Mouse (Mus musculus) embryonic facial prominence, embryonic 14.5 days (tissue): ENCODE data around the gene Exoc3l. TPM values are rescaled to one million over a fixed set of nuclear protein-coding genes. Genes with fewer than 3 reads are reported as not detected.

Experiments used
- ATAC-seq: fragments of 200-750 bp; cut with Nextera tagmentation; 2 replicates; pipeline ENCODE4 v1.8.0; 2017; ENCODE audit warnings: low read depth, moderate number of reproducible peaks, moderate TSS enrichment
- DNase-seq: peaks from one replicate; pipeline ENCODE4 v3.0.0-alpha.2; 2015; ENCODE audit warnings: low spot score
- H3K27ac ChIP-seq: fragments of 300-500 bp; sonication (generic); replicated peaks from 2 replicates; pipeline ENCODE4 v1.5.1; 2014; ENCODE audit warnings: low read depth, mild to moderate bottlenecking, low read length, moderate library complexity
- H3K27me3 ChIP-seq: fragments of 300-500 bp; sonication (generic); replicated peaks from 2 replicates; pipeline ENCODE4 v1.6.1; 2014; ENCODE audit warnings: low read length; ENCODE audit not compliant: control insufficient read depth, insufficient read depth
- H3K36me3 ChIP-seq: fragments of 300-500 bp; sonication (generic); 2 replicates; pipeline ENCODE4 v1.6.1; 2014; ENCODE audit warnings: low read length, mixed read lengths; ENCODE audit not compliant: control insufficient read depth, insufficient read depth
- H3K4me1 ChIP-seq: fragments of 300-500 bp; sonication (generic); 2 replicates; pipeline ENCODE4 v1.6.1; 2014; ENCODE audit warnings: antibody characterized with exemption, low read length; ENCODE audit not compliant: control insufficient read depth, insufficient read depth
- H3K4me2 ChIP-seq: fragments of 300-500 bp; sonication (generic); 2 replicates; pipeline ENCODE4 v1.6.1; 2014; ENCODE audit warnings: low read depth, mild to moderate bottlenecking, low read length, moderate library complexity, mixed read lengths
- H3K4me3 ChIP-seq: fragments of 300-500 bp; sonication (generic); 2 replicates; pipeline ENCODE4 v1.5.1; 2014; ENCODE audit warnings: low read depth, mild to moderate bottlenecking, low read length
- H3K9ac ChIP-seq: fragments of 300-500 bp; sonication (generic); 2 replicates; pipeline ENCODE4 v1.6.1; 2014; ENCODE audit warnings: low read depth, mild to moderate bottlenecking, low read length, moderate library complexity, mixed read lengths
- H3K9me3 ChIP-seq: fragments of 300-500 bp; sonication (generic); 2 replicates; pipeline ENCODE4 v1.6.1; 2016; ENCODE audit warnings: low read length; ENCODE audit not compliant: control insufficient read depth
- WGBS: fragments of 180-500 bp; shearing (Covaris S2); extraction: QIAGEN DNeasy Blood & Tissue Kit; methylation state at CpG from one replicate; pipeline ENCODE4 v1.1.7; 2014; 5-methylcytosine and 5-hydroxymethylcytosine counted together
- microRNA counts: library from miRNA; unstranded; fragments of <30 nt; microRNA quantifications from one replicate; lab custom pipeline; 2017
- microRNA-seq: library from miRNA; unstranded; fragments of <30 nt; microRNA quantifications from one replicate; pipeline ENCODE4, GENCODE M21; 2016; ENCODE audit warnings: borderline number of aligned reads
- polyA plus RNA-seq: library from polyadenylated mRNA; unstranded; fragments of >200 nt; fragmentation: Nextera tagmentation; extraction: Ambion mirVana; gene quantifications from 2 replicates; pipeline ENCODE4 v1.2.1, GENCODE M21; 2014

The Exoc3l gene
- polyA plus RNA-seq, 1 experiment from 2014 or later: 7.7 TPM

GRCm38 (mm10) chr8:105254152-105254965 lies 41.5 kb downstream of the Exoc3l start:
- DNase-seq: peak; percentile 94
- Histone ChIP-seq H3K4me1 (peaks cover 13% of the 10 kb centered on the region), H3K4me2 (peak overlapping the region; percentile 92), H3K27ac (peak overlapping the region; percentile 93), H3K27me3 (peaks cover 29% of the 10 kb centered on the region), H3K4me3 (peak overlapping the region; percentile 64), H3K36me3 (peaks cover 42% of the 10 kb centered on the region), H3K9me3 (no peaks in the 10 kb centered on the region), H3K9ac (peak overlapping the region; percentile 79)
- peak; percentile 89 for ATAC-seq
- 0% methylated on average over 30 of the region's 74 CpGs for WGBS

- H3K4me2 ChIP-seq: peak overlapping the region; percentile 92
- H3K27me3 ChIP-seq: peaks cover 23% of the 10 kb centered on the region
- ATAC-seq: no peak
- no peak for DNase-seq
- H3K36me3 ChIP-seq: peaks cover 46% of the 10 kb centered on the region
- no peak overlapping the region for H3K27ac ChIP-seq
- H3K4me3 ChIP-seq: peak overlapping the region; percentile 64
- WGBS: 39% methylated on average over 20 of the region's 20 CpGs
- peaks cover 10% of the 10 kb centered on the region; the same call in 1 of the 2 replicates for H3K4me1 ChIP-seq
- no peaks in the 10 kb centered on the region for H3K9me3 ChIP-seq
- H3K9ac ChIP-seq: peak overlapping the region; percentile 53
Measured at GRCm38 (mm10) chr8:105253766-105254151, 42.1 kb downstream of the Exoc3l start.

DNA sequence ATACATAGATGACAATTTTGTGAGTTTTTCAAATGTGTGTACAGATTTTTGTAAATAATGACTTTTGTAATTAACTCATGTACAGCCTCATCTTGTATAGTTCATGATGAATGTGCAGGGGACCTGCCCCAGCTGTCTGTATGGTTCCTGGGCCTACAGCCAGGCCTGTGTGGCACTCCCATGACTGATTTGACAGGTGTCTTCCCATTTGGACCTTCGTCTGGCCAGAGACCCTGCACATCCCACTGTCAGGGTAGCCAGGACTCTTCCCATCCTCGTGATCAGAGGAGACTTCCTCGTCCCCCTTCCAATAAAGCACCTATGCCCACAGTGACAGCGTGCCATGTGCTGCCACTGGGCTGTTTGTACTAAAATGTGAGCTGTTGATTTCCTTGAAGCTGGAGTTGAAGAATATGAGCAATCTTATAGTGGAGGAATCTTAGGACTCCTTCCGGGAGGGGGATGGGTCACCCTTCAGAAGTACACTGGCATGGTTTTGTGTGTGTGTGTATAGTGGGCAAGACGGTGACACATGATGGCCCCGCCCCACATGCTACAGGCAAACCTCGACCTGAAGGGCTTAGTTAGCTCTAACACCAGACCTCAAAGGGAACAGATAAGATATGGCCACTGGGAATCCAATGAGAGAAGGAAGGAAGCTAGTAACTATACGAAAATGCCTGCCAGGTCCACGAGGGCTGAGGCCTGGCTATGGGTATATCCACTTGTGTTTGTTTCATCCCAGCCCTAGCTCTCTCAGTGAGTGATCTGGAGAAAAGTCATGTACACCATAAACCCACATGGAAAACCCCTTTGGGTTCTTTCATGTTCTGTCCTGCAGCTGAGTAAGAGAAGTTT lies 43.0 kb downstream of the Exoc3l start:
- Histone ChIP-seq H3K27ac (no peak overlapping the region), H3K9me3 (no peaks in the 10 kb centered on the region), H3K9ac (peak overlapping the region; percentile 53; the same call in 1 of the 2 replicates), H3K27me3 (peaks cover 15% of the 10 kb centered on the region), H3K4me2 (peak overlapping the region; percentile 92), H3K4me3 (peak overlapping the region; percentile 64), H3K4me1 (peaks cover 10% of the 10 kb centered on the region; the same call in 1 of the 2 replicates), H3K36me3 (peaks cover 52% of the 10 kb centered on the region)
- ATAC-seq (no peak), DNase-seq (no peak)
- WGBS: 83% methylated on average over 10 of the region's 10 CpGs

- Histone ChIP-seq H3K36me3 (peaks cover 61% of the 10 kb centered on the region), H3K4me1 (peaks cover 10% of the 10 kb centered on the region; the same call in 1 of the 2 replicates), H3K27ac (no peak overlapping the region), H3K4me3 (no peak overlapping the region), H3K9me3 (no peaks in the 10 kb centered on the region), H3K9ac (no peak overlapping the region), H3K4me2 (no peak overlapping the region), H3K27me3 (peaks cover 9% of the 10 kb centered on the region; the same call in 1 of the 2 replicates)
- DNase-seq (no peak), ATAC-seq (no peak)
- WGBS: 94% methylated on average over 6 of the region's 6 CpGs
Measured at GRCm38 (mm10) chr8:105251954-105252353, 43.9 kb downstream of the Exoc3l start.

DNA sequence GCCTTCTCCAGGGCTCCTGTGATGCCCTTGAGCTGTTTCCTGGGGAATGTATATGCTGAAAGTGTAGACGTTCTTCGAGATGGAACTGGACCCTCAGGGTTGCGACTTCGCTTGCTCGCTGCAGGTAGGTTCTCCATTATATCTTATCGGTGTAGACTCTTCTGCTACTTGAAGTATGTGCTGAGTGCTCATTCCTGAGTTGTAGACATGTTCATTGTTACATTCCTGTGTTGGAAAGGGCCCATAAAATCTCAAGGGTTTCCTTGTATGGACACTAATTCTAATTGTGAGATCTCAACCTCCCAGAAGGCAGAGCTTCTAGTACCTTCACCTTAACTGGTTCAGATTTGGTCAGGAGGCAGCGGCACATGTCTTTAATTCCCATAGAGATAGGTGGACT lies 54.9 kb downstream of the Exoc3l start:
- Histone ChIP-seq H3K9ac (no peak overlapping the region), H3K36me3 (peaks cover 52% of the 10 kb centered on the region), H3K27me3 (no peaks in the 10 kb centered on the region), H3K9me3 (no peaks in the 10 kb centered on the region), H3K4me2 (no peak overlapping the region), H3K4me1 (no peaks in the 10 kb centered on the region), H3K4me3 (no peak overlapping the region), H3K27ac (no peak overlapping the region)
- DNase-seq (no peak), ATAC-seq (no peak)
- WGBS: 93% methylated on average over 7 of the region's 7 CpGs

MicroRNAs within 50 kb of the gene (microRNA counts, 519-probe panel; counts per million panel counts)
- microRNA mmu-miR-328 (lab: Ali Mortazavi, UCI): 1,862 counts per million, percentile 12 among the panel's probes with 10 or more counts

Small RNA genes lying within 50 kb of the gene (microRNA-seq; reads per million reads assigned to microRNA genes)
- gene Gm27320 (not detected), gene Mir328 (182 reads per million, percentile 58 among the genes with 10 or more reads in this experiment)

Other genes starting within 250 kb of the Exoc3l start
- not detected in 2 replicates for gene Ces3a, start 247.5 kb downstream of the Exoc3l start, polyA plus RNA-seq
- gene Ces3b, start 212.3 kb downstream of the Exoc3l start, polyA plus RNA-seq: not detected in 2 replicates
- gene Ces4a, start 164.3 kb downstream of the Exoc3l start, polyA plus RNA-seq: not detected in 2 replicates
- 104 and 112 TPM in 2 replicates for gene Cbfb, start 125.4 kb downstream of the Exoc3l start, polyA plus RNA-seq
- gene D230025D16Rik, start 71.0 kb downstream of the Exoc3l start, polyA plus RNA-seq: 25.4 and 27.0 TPM in 2 replicates
- 37.0 and 42.8 TPM in 2 replicates for gene B3gnt9, start 40.9 kb downstream of the Exoc3l start, polyA plus RNA-seq
- gene Tradd, start 31.5 kb downstream of the Exoc3l start, polyA plus RNA-seq: 21.1 and 23.3 TPM in 2 replicates
- 2.9 and 3.2 TPM in 2 replicates for gene Fbxl8, start 31.5 kb downstream of the Exoc3l start, polyA plus RNA-seq
- 0.38 and 0.49 TPM in 2 replicates for gene Hsf4, start 26.3 kb downstream of the Exoc3l start, polyA plus RNA-seq
- gene Nol3, start 20.0 kb downstream of the Exoc3l start, polyA plus RNA-seq: 5.3 and 5.4 TPM in 2 replicates
- gene 4931428F04Rik, start 6.2 kb downstream of the Exoc3l start, polyA plus RNA-seq: 8.1 and 10.6 TPM in 2 replicates
- 72.2 and 73.8 TPM in 2 replicates for gene E2f4, start 1.6 kb upstream of the Exoc3l start, polyA plus RNA-seq
- 5.1 and 7.4 TPM in 2 replicates for gene Elmo3, start 9.5 kb upstream of the Exoc3l start, polyA plus RNA-seq
- 1.4 and 2.4 TPM in 2 replicates for gene Lrrc29, start 30.2 kb upstream of the Exoc3l start, polyA plus RNA-seq
- gene Tmem208, start 30.3 kb upstream of the Exoc3l start, polyA plus RNA-seq: 112 and 132 TPM in 2 replicates
- 2.4 and 2.7 TPM in 2 replicates for gene Fhod1, start 51.9 kb upstream of the Exoc3l start, polyA plus RNA-seq
- gene Slc9a5, start 52.7 kb upstream of the Exoc3l start, polyA plus RNA-seq: 3.0 and 3.3 TPM in 2 replicates
- gene Plekhg4, start 77.2 kb upstream of the Exoc3l start, polyA plus RNA-seq: 0.25 and 0.63 TPM in 2 replicates
- gene Kctd19, start 117.4 kb upstream of the Exoc3l start, polyA plus RNA-seq: not detected in 2 replicates
- 0.46 and 0.58 TPM in 2 replicates for gene Lrrc36, start 117.5 kb upstream of the Exoc3l start, polyA plus RNA-seq
- gene Tppp3, start 175.4 kb upstream of the Exoc3l start, polyA plus RNA-seq: 186 and 243 TPM in 2 replicates
- gene Zdhhc1, start 200.8 kb upstream of the Exoc3l start, polyA plus RNA-seq: 30.1 and 38.6 TPM in 2 replicates
- gene Hsd11b2, start 222.7 kb upstream of the Exoc3l start, polyA plus RNA-seq: 1.1 and 2.2 TPM in 2 replicates